Mouse (Mus musculus) neural tube, embryonic 11.5 days (tissue): Measurements from ENCODE around the gene Nup88. TPM values are rescaled to one million over a fixed set of nuclear protein-coding genes. Genes with fewer than 3 reads are reported as not detected.

Source experiments
- ATAC-seq: fragments of 200-750 bp; cut with Nextera tagmentation; 2 replicates; pipeline ENCODE4 v1.8.0; 2017; ENCODE audit warnings: moderate number of reproducible peaks, mild to moderate bottlenecking, moderate TSS enrichment, moderate library complexity; ENCODE audit not compliant: insufficient read depth, low FRiP score, low TSS enrichment
- DNase-seq: peaks from one replicate; pipeline ENCODE4 v3.0.0-alpha.2; 2015; ENCODE audit warnings: low spot score
- H3K27ac ChIP-seq: fragments of 300-500 bp; sonication (generic); 2 replicates; pipeline ENCODE4 v1.5.1; 2014; ENCODE audit warnings: low read depth, mild to moderate bottlenecking, low read length
- H3K27me3 ChIP-seq: fragments of 300-500 bp; sonication (generic); 2 replicates; pipeline ENCODE4 v1.6.1; 2014; ENCODE audit warnings: mild to moderate bottlenecking, low read length, mixed read lengths; ENCODE audit not compliant: control insufficient read depth, insufficient read depth
- H3K36me3 ChIP-seq: fragments of 300-500 bp; sonication (generic); 2 replicates; pipeline ENCODE4 v1.6.1; 2014; ENCODE audit warnings: mild to moderate bottlenecking, low read length, moderate library complexity, mixed read lengths; ENCODE audit not compliant: control insufficient read depth, insufficient read depth
- H3K4me1 ChIP-seq: fragments of 300-500 bp; sonication (generic); 2 replicates; pipeline ENCODE4 v1.6.1; 2014; ENCODE audit warnings: low read length, mixed read lengths; ENCODE audit not compliant: control insufficient read depth, insufficient read depth
- H3K4me2 ChIP-seq: fragments of 300-500 bp; sonication (generic); 2 replicates; pipeline ENCODE4 v1.6.1; 2014; ENCODE audit warnings: low read depth, mild to moderate bottlenecking, moderate library complexity
- H3K4me3 ChIP-seq: fragments of 300-500 bp; sonication (generic); 2 replicates; pipeline ENCODE4 v1.5.1; 2014; ENCODE audit warnings: low read depth, low read length
- H3K9ac ChIP-seq: fragments of 300-500 bp; sonication (generic); 2 replicates; pipeline ENCODE4 v1.6.1; 2014; ENCODE audit warnings: mild to moderate bottlenecking, low read length
- H3K9me3 ChIP-seq: fragments of 300-500 bp; sonication (generic); 2 replicates; pipeline ENCODE4 v1.6.1; 2016; ENCODE audit warnings: low read length; ENCODE audit not compliant: control insufficient read depth
- WGBS: fragments of 180-500 bp; shearing (Covaris S2); extraction: QIAGEN DNeasy Blood & Tissue Kit; methylation state at CpG from one replicate; pipeline ENCODE4 v1.1.7; 2014; 5-methylcytosine and 5-hydroxymethylcytosine counted together
- polyA plus RNA-seq: library from polyadenylated mRNA; unstranded; fragments of >200 nt; fragmentation: Nextera tagmentation; extraction: Ambion mirVana; gene quantifications from 2 replicates; pipeline ENCODE4 v1.2.1, GENCODE M21; 2014

Gene Nup88
- 182 and 188 TPM in 2 replicates for polyA plus RNA-seq

DNA sequence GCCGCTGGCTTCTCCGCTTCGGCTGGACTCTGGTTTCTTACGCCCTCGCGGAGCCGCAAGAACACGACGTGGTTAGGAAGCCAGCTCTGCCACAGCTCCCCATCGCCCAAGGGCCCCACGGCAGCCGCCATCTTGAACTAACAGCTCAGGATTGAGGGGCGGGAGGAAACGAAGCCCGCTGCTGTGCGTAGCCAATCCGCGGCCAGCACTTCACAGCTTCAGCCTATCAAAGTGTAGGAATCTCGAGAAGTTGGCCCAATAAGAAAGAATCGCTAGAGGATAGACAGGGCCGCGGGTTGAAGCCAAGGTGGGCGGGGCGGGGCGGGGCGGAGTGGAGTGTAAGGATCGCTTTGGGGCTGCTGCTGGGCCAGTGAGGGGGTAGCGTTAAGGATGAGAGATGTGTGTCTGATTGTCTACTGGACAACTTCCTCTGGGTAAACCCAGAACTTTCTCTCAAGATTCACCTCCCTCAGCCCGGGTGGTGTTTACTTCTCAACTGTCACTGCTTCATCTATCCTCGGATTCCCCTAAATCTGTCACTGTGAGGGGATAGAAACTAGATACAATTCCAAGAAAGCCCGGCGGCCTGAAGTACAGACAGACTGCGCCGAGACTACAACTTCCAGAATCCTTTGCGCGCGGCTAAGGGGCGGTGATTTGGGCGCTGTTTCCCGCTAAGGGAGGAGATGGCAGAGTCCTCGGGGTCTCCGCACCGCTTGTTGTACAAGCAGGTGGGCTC, at the start of gene Nup88, which contains the start of gene Rpain:
TSS of gene Nup88 (minus strand) at position 153 of the 739 bp plus-strand sequence.
TSS of gene Rpain (plus strand) at position 393 of the 739 bp plus-strand sequence.
- H3K9me3 ChIP-seq: no peaks in the 10 kb centered on the region
- H3K9ac ChIP-seq: peak within 1 kb of the TSS; percentile 89
- no peaks in the 10 kb centered on the region for H3K27me3 ChIP-seq
- H3K4me2 ChIP-seq: peak within 1 kb of the TSS; percentile 77
- WGBS: under 1% methylated on average over 43 of the region's 43 CpGs
- peaks cover 8% of the 10 kb centered on the region; the same call in 1 of the 2 replicates for H3K4me1 ChIP-seq
- peak within 1 kb of the TSS; percentile 73; the same call in 1 of the 2 replicates for H3K27ac ChIP-seq
- peaks cover 4% of the 10 kb centered on the region; the same call in 1 of the 2 replicates for H3K36me3 ChIP-seq
- H3K4me3 ChIP-seq: peak within 1 kb of the TSS; percentile 93
- ATAC-seq (peak; percentile 98), DNase-seq (peak; percentile 94)

DNA sequence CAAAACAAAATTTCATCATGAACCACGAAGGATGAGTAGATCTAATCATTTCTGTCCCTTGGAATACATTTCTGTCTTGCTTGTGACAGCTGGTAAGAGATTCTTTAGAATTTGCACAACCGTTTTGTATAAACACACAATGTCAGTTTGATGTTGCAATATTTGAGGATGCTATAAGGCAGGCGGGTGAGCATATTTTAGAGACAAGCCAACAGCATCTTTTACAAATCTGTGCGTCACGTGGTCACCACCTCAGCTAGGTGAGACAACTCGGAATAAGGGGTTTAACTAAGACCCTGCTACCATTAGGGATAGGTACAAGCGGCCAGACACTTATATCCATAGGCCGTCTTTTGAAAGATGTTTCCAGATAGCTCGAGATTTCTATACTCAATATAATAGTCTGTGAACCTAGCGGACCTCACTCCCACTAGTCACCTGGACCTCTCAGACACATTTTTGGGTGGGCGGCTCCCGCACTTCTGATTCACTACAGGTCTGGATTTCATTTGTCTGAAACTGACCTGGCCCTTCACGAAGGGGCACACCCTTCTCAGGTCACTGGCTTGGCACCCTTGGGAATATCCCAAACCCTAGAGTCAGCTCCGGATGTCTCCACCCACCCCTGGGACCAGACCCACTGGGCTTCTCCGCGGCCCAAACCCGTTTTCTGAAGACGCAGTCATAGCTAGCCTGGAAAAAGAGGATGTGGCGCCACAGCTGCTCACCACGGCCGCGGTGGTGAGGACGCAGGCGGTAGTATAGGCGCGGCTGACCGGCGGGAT, 48.8 kb upstream of the Nup88 start:
- DNase-seq (no peak), ATAC-seq (peak; percentile 29)
- Histone ChIP-seq H3K9me3 (no peaks in the 10 kb centered on the region), H3K4me3 (peak overlapping the region; percentile 78), H3K4me1 (peaks cover 9% of the 10 kb centered on the region; the same call in 1 of the 2 replicates), H3K4me2 (peak overlapping the region; percentile 50), H3K9ac (peak overlapping the region; percentile 93), H3K27ac (0 out of 2 replicates have a peak overlapping the region, but pooled peaks have one; percentile 68), H3K36me3 (peaks cover 2% of the 10 kb centered on the region; the same call in 1 of the 2 replicates), H3K27me3 (no peaks in the 10 kb centered on the region)
- 6% methylated on average over 28 of the region's 28 CpGs for WGBS

DNA sequence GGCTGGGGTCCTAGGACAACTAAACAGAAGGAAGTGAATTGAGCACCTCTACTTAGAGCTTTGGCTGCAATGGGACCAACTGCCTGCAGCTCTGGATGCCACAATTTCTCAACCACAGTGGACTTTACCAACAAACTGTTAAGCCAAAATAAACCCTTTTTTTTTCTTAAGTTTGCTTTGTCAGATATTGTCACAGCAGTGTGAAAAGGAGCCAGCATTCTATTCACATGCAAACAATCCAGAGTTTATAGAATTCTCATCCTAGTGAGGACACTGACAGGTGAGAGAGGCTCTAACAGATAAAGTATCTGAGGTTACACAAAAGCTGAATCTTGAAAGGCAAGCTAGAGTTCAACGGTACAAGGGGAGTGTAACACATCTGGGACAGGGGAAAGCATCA, 47.3 kb upstream of the Nup88 start:
- H3K4me2 ChIP-seq: no peak overlapping the region
- no peak for ATAC-seq
- no peaks in the 10 kb centered on the region for H3K27me3 ChIP-seq
- no peak for DNase-seq
- no peaks in the 10 kb centered on the region for H3K9me3 ChIP-seq
- no peak overlapping the region for H3K9ac ChIP-seq
- H3K4me1 ChIP-seq: peaks cover 9% of the 10 kb centered on the region; the same call in 1 of the 2 replicates
- H3K4me3 ChIP-seq: no peak overlapping the region
- no peak overlapping the region for H3K27ac ChIP-seq
- H3K36me3 ChIP-seq: peaks cover 2% of the 10 kb centered on the region; the same call in 1 of the 2 replicates
- 90% methylated on average over 1 of the region's 1 CpGs for WGBS

DNA sequence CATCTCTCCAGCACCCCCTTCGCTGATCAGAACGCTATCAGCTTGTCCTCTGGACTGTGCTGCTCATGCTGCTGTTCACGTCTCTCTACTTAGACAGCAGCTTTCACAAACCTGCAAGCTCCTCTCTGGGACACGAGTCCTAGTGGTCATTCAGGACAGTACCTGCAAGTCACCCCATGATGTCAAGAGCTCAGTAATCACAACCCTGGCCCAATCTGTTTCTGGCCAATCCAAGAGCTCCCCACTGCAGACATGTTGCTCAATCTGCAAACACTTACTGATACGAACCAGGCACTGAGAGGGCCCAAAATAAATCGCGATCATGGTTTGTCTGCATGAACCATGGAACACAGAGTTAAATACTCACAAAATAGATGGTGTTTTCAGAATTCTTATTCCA, 43.0 kb upstream of the Nup88 start:
- Histone ChIP-seq H3K27me3 (no peaks in the 10 kb centered on the region), H3K4me2 (no peak overlapping the region), H3K36me3 (peaks cover 8% of the 10 kb centered on the region; the same call in 1 of the 2 replicates), H3K27ac (no peak overlapping the region), H3K4me1 (no peaks in the 10 kb centered on the region), H3K9ac (no peak overlapping the region), H3K4me3 (no peak overlapping the region), H3K9me3 (no peaks in the 10 kb centered on the region)
- ATAC-seq: no peak
- no peak for DNase-seq
- 94% methylated on average over 7 of the region's 7 CpGs for WGBS

DNA sequence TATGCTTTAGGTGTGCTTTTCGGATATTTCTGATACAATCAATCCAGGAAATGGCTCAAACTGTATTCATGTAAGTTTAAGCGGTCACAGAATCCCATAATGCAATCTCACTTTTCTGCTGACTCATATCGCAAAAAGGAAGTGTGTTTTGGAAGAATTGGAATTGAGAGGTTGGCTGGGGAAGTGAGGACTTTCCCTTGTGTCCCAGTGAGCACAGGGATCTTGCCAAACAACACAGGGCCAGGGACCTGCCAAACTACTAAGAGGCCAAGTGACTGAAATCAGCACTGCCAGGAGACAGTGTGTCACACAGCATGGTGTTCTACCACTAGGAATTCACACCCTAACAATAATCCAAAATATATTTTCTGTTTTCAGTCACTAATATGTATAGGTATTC, 38.5 kb upstream of the Nup88 start:
- Histone ChIP-seq H3K4me3 (no peak overlapping the region), H3K4me1 (no peaks in the 10 kb centered on the region; the same call in 1 of the 2 replicates), H3K27me3 (no peaks in the 10 kb centered on the region), H3K4me2 (no peak overlapping the region), H3K36me3 (peaks cover 8% of the 10 kb centered on the region; the same call in 1 of the 2 replicates), H3K9me3 (no peaks in the 10 kb centered on the region), H3K27ac (no peak overlapping the region), H3K9ac (no peak overlapping the region)
- DNase-seq (no peak), ATAC-seq (no peak)
- 93% methylated on average over 3 of the region's 3 CpGs for WGBS

- H3K4me1 ChIP-seq: peaks cover 3% of the 10 kb centered on the region; the same call in 1 of the 2 replicates
- no peaks in the 10 kb centered on the region for H3K9me3 ChIP-seq
- no peak overlapping the region for H3K4me2 ChIP-seq
- no peak overlapping the region for H3K27ac ChIP-seq
- peaks cover 8% of the 10 kb centered on the region; the same call in 1 of the 2 replicates for H3K36me3 ChIP-seq
- no peak overlapping the region for H3K4me3 ChIP-seq
- no peak for DNase-seq
- no peak overlapping the region for H3K9ac ChIP-seq
- WGBS: 91% methylated on average over 7 of the region's 7 CpGs
- no peak for ATAC-seq
- H3K27me3 ChIP-seq: no peaks in the 10 kb centered on the region
These were observed 38.1 kb upstream of the Nup88 start for GRCm38 (mm10) chr11:71007831-71008230.

DNA sequence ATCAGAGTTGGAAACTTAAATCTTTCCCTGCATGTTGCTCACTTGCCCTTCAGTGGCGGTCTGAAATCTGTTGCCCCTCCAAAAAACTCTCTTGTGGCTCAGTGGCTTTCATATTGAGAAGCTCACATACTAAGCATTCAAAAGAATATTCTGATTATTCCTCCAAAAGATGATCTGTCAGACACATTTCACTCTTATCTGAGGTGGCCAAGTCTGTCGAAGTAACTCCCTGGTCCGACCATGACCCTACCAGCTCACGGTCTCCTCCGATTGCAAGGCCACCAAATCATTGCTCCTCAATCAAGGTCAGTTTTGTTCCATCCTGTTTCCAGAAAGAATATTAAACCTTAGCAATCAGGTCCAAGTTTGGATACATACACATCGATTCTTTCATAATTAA, 37.3 kb upstream of the Nup88 start:
- 97% methylated on average over 6 of the region's 6 CpGs for WGBS
- no peak overlapping the region for H3K27ac ChIP-seq
- no peak overlapping the region for H3K9ac ChIP-seq

DNA sequence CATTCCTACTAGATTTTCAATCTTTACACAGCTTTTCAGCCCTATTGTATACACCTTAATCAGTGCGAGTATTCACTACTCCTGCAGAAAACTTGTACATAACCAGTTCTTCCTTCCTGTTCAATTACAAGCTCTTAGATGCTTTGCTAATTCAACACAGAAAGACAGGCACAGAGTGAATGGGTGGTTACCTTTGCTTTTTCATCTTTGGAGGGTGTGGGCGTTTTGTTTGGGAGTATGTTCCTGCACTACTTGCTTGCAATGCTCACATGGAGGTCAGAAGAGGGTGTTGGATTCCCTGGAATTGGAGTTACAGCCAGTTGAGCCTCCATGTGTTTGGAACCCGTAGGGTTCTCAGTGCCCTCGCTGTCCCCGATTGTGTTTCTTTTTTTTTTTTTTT, 35.3 kb upstream of the Nup88 start:
- Histone ChIP-seq H3K4me3 (peak overlapping the region; percentile 86), H3K27me3 (no peaks in the 10 kb centered on the region), H3K36me3 (peaks cover 6% of the 10 kb centered on the region; the same call in 1 of the 2 replicates), H3K27ac (no peak overlapping the region), H3K9ac (no peak overlapping the region; the same call in 1 of the 2 replicates), H3K4me2 (peak overlapping the region; percentile 36), H3K4me1 (peaks cover 3% of the 10 kb centered on the region; the same call in 1 of the 2 replicates), H3K9me3 (no peaks in the 10 kb centered on the region)
- WGBS: 70% methylated on average over 5 of the region's 5 CpGs
- no peak for DNase-seq
- ATAC-seq: no peak

More for the DNA sequence above, 37.3 kb upstream of the Nup88 start:
- no peaks in the 10 kb centered on the region for H3K27me3 ChIP-seq
- H3K36me3 ChIP-seq: peaks cover 8% of the 10 kb centered on the region; the same call in 1 of the 2 replicates
- H3K9me3 ChIP-seq: no peaks in the 10 kb centered on the region
- no peak overlapping the region for H3K4me2 ChIP-seq
- H3K4me3 ChIP-seq: no peak overlapping the region
- peaks cover 3% of the 10 kb centered on the region; the same call in 1 of the 2 replicates for H3K4me1 ChIP-seq
- no peak for DNase-seq
- ATAC-seq: no peak
